Mouse (Mus musculus) cerebellum, postnatal 4 days (tissue): ENCODE data around the gene Ankra2.
A peak's percentile ranks its signal among the peaks of the same experiment; 100 is the strongest.

Experiments
- DNase-seq, 2 experiments: peaks; one replicate each; pipeline ENCODE4 v3.0.0; 2022; ENCODE audit warnings: low spot score in 2 of 2, mixed read lengths in 1 of 2

The Ankra2 gene

GRCm38 (mm10) chr13:98262636-98263457, at the start of gene Ankra2, which contains the start of gene Utp15:
Gene Ankra2, plus strand, starts transcription at chr13:98263074.
Gene Utp15, minus strand, starts transcription at chr13:98263041.
- DNase-seq = peak; percentile 99

GRCm38 (mm10) chr13:98222848-98223247, 40.0 kb upstream of the Ankra2 start:
- peak in 1 of 2 experiments; percentile 38 for DNase-seq

GRCm38 (mm10) chr13:98226225-98226624, 36.6 kb upstream of the Ankra2 start:
- no peak for DNase-seq

- DNase-seq = no peak
These were observed 32.4 kb upstream of the Ankra2 start for GRCm38 (mm10) chr13:98230511-98230910.

- DNase-seq = no peak
These were observed 27.4 kb upstream of the Ankra2 start for GRCm38 (mm10) chr13:98235451-98235850.

- DNase-seq = peak; percentile 75 to 79
These were observed 22.8 kb upstream of the Ankra2 start for GRCm38 (mm10) chr13:98239978-98240641.

- DNase-seq = no peak
These were observed 21.2 kb upstream of the Ankra2 start for GRCm38 (mm10) chr13:98241531-98242282.

GRCm38 (mm10) chr13:98244571-98245350, 18.1 kb upstream of the Ankra2 start:
- DNase-seq = peak in 1 of 2 experiments; percentile 17

GRCm38 (mm10) chr13:98245386-98245785, 17.5 kb upstream of the Ankra2 start:
- DNase-seq = no peak

- no peak for DNase-seq
These were observed 13.3 kb upstream of the Ankra2 start for GRCm38 (mm10) chr13:98249594-98249993.

GRCm38 (mm10) chr13:98254921-98255320, 8.0 kb upstream of the Ankra2 start:
- no peak for DNase-seq

GRCm38 (mm10) chr13:98263458-98263987, 649 bp downstream of the Ankra2 start:
- DNase-seq = no peak

- DNase-seq = no peak
These were observed 1.2 kb downstream of the Ankra2 start for GRCm38 (mm10) chr13:98264111-98264510.

GRCm38 (mm10) chr13:98274023-98274422, 11.1 kb downstream of the Ankra2 start:
- no peak for DNase-seq

- DNase-seq = no peak
These were observed 12.8 kb downstream of the Ankra2 start for GRCm38 (mm10) chr13:98275646-98276045.

GRCm38 (mm10) chr13:98276253-98276652, 13.4 kb downstream of the Ankra2 start:
- DNase-seq = no peak

- no peak for DNase-seq
These were observed 14.6 kb downstream of the Ankra2 start for GRCm38 (mm10) chr13:98277501-98277900.

GRCm38 (mm10) chr13:98279686-98280085, 16.8 kb downstream of the Ankra2 start, which contains the start of gene Gm21976:
Gene Gm21976, plus strand, starts transcription at chr13:98279887.
- DNase-seq = no peak

GRCm38 (mm10) chr13:98280990-98281650, 18.2 kb downstream of the Ankra2 start:
- no peak for DNase-seq

GRCm38 (mm10) chr13:98290719-98291118, 27.8 kb downstream of the Ankra2 start:
- no peak for DNase-seq
